Mouse (Mus musculus) lung, adult 18-20 months (tissue): ENCODE results near the gene Gtpbp3.

Source experiments
- DNase-seq, 2 experiments: peaks; one replicate each; pipeline ENCODE4 v3.0.0; 2022; ENCODE audit warnings: mixed read lengths in 2 of 2

The Gtpbp3 gene

GRCm38 (mm10) chr8:71470146-71470912, 17.6 kb upstream of the Gtpbp3 start:
- no peak for DNase-seq

- DNase-seq: no peak
Measured at GRCm38 (mm10) chr8:71470913-71471255, 17.0 kb upstream of the Gtpbp3 start.

GRCm38 (mm10) chr8:71471861-71472260, 16.0 kb upstream of the Gtpbp3 start:
- DNase-seq: no peak

- DNase-seq: no peak
Measured at GRCm38 (mm10) chr8:71472601-71473386, 15.1 kb upstream of the Gtpbp3 start.

GRCm38 (mm10) chr8:71474344-71474743, 13.6 kb upstream of the Gtpbp3 start:
- no peak for DNase-seq

GRCm38 (mm10) chr8:71474785-71475701, 12.9 kb upstream of the Gtpbp3 start:
- DNase-seq: no peak

- no peak for DNase-seq
Measured at GRCm38 (mm10) chr8:71475702-71476075, 12.2 kb upstream of the Gtpbp3 start.

GRCm38 (mm10) chr8:71476099-71476940, 11.6 kb upstream of the Gtpbp3 start:
- peak; percentile 77 to 79 for DNase-seq

- DNase-seq: no peak
Measured at GRCm38 (mm10) chr8:71477196-71477845, 10.6 kb upstream of the Gtpbp3 start.

GRCm38 (mm10) chr8:71478943-71479342, 9.0 kb upstream of the Gtpbp3 start:
- DNase-seq: no peak

- no peak for DNase-seq
Measured at GRCm38 (mm10) chr8:71483932-71484331, 4.0 kb upstream of the Gtpbp3 start.

GRCm38 (mm10) chr8:71484736-71485135, 3.2 kb upstream of the Gtpbp3 start:
- no peak for DNase-seq

GRCm38 (mm10) chr8:71485142-71486135, 2.5 kb upstream of the Gtpbp3 start, which contains the start of gene Ano8:
Gene Ano8 (minus strand): TSS chr8:71485963.
- DNase-seq: peak; percentile 86 to 89

- peak; percentile 50 to 52 for DNase-seq
Measured at GRCm38 (mm10) chr8:71486136-71486529, 1.8 kb upstream of the Gtpbp3 start.

- peak; percentile 90 to 93 for DNase-seq
Measured at GRCm38 (mm10) chr8:71488454-71488853, 551 bp downstream of the Gtpbp3 start.

- DNase-seq: peak; percentile 81 to 87
Measured at GRCm38 (mm10) chr8:71495039-71495438, 7.1 kb downstream of the Gtpbp3 start.

- no peak for DNase-seq
Measured at GRCm38 (mm10) chr8:71495811-71496210, 7.9 kb downstream of the Gtpbp3 start.

- DNase-seq: peak; percentile 88 to 92
Measured at GRCm38 (mm10) chr8:71496481-71496880, 8.6 kb downstream of the Gtpbp3 start.

GRCm38 (mm10) chr8:71497077-71497645, 9.3 kb downstream of the Gtpbp3 start:
- DNase-seq: no peak
